Mouse (Mus musculus) embryonic fibroblast, embryonic 13.5 days (primary cell): ENCODE data around the gene Ksr1. TPM values are rescaled to one million over a fixed set of nuclear protein-coding genes. Genes with fewer than 3 reads are reported as not detected.
"Not testable (repeated sequence)": the region's sequence is repeated elsewhere in the genome, so short reads cannot be mapped to it uniquely, and the experiment has no call there.

Source experiments
- H3K27ac ChIP-seq: 2 replicates; pipeline ENCODE4 v1.5.1; 2012; ENCODE audit warnings: low read length, control low read depth, inconsistent platforms; ENCODE audit not compliant: insufficient read depth
- H3K4me1 ChIP-seq: 2 replicates; pipeline ENCODE4 v1.6.1; 2011; ENCODE audit warnings: low read length; ENCODE audit not compliant: control insufficient read depth, insufficient read depth
- H3K4me3 ChIP-seq: 2 replicates; pipeline ENCODE4 v1.5.1; 2011; ENCODE audit warnings: mild to moderate bottlenecking, control low read depth, low read length; ENCODE audit not compliant: insufficient read depth
- CTCF ChIP-seq: IDR thresholded peaks from 2 replicates; pipeline ENCODE4 v1.5.1; 2011; ENCODE audit warnings: mild to moderate bottlenecking, control low read depth, low read length, moderate library complexity, borderline replicate concordance; ENCODE audit not compliant: insufficient read depth
- POLR2A ChIP-seq: IDR thresholded peaks from 2 replicates; pipeline ENCODE4 v1.6.1; 2011; ENCODE audit warnings: low read depth, mild to moderate bottlenecking, control low read depth, low read length, moderate library complexity
- polyA plus RNA-seq: library from polyadenylated mRNA; stranded (reverse); fragments of >200 nt; gene quantifications from 2 replicates; pipeline ENCODE4 v1.2.4, GENCODE M21; 2011; ENCODE audit warnings: low read depth; ENCODE audit not compliant: missing spikeins, insufficient read length

Gene Ksr1
- polyA plus RNA-seq, 1 experiment, result 3.4 TPM

DNA sequence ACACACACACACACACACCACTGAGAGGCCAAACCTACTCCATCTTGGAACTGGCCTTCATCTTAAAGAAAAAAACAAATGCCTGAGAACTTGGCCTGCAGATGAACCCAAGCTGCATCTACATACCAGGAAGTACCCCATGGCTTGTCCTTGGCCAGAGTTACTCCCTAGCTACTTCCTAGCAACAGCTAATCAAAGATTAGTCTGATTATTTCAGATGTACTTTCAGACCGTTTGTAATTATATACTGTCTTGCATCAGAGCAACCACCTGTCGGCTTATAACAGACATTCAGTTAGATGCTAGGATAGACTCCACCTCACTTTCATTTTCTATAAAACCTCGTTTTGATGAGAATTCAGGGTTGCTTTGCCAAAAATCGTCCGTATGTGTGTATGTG is 139.8 kb downstream of the Ksr1 start:
- no peak overlapping the region for H3K27ac ChIP-seq
- no peak overlapping the region for H3K4me3 ChIP-seq
- no peak for TF ChIP-seq CTCF
- TF ChIP-seq POLR2A, result no peak
- no peaks in the 10 kb centered on the region for H3K4me1 ChIP-seq

DNA sequence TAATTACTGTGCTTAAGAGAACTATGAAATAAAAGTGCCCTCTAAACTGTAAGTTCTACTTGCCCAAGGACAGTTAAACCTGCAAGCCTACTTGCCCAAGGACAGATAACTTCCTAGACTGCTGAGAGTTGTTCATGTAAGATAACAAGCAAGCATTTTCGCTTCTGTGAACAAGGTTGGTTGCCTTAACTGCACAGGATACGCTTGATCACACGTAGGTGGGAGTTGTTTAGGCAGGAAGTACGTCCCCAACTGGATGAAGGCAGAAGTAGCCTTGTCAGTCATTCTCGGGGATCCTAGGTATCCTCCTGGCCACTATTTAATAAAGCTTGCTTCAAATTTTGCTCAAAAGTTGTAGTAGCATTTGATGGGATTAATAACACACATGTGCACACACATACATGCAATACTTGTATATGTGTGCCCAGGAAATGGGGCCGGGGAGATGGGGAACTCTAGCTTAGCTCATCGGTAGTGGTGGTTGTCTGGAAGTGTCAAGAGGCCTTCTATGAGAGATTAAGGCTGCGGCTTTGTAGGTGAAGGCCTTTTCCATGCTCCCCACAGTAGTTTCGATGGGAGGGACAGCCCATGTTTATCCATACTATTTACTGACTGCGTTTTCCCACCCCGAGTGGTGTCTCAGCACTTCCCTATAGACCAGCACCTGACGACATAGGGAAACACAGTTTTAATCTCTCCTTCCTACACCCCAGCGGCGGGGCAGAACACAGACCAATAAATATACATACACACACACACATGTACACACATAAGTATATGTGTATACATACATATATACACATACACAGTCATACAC is 140.4 kb downstream of the Ksr1 start:
- Histone ChIP-seq H3K4me1 (no peaks in the 10 kb centered on the region), H3K4me3 (no peak overlapping the region), H3K27ac (no peak overlapping the region)
- TF ChIP-seq POLR2A (no peak), CTCF (no peak)

- no peak overlapping the region for H3K4me3 ChIP-seq
- no peaks in the 10 kb centered on the region for H3K4me1 ChIP-seq
- H3K27ac ChIP-seq, result no peak overlapping the region
- TF ChIP-seq CTCF (no peak), POLR2A (no peak)
Measured at GRCm38 (mm10) chr11:79003769-79004638, 142.2 kb downstream of the Ksr1 start.

GRCm38 (mm10) chr11:79003053-79003768 is 143.0 kb downstream of the Ksr1 start:
- TF ChIP-seq CTCF, result no peak
- TF ChIP-seq POLR2A, result no peak
- H3K4me1 ChIP-seq, result no peaks in the 10 kb centered on the region
- H3K4me3 ChIP-seq, result no peak overlapping the region
- H3K27ac ChIP-seq, result no peak overlapping the region

- Histone ChIP-seq H3K27ac (no peak overlapping the region), H3K4me3 (no peak overlapping the region), H3K4me1 (no peaks in the 10 kb centered on the region)
- TF ChIP-seq CTCF (no peak), POLR2A (no peak)
Measured at GRCm38 (mm10) chr11:79002551-79002951, 143.7 kb downstream of the Ksr1 start.

- H3K4me1 ChIP-seq, result no peaks in the 10 kb centered on the region
- no peak overlapping the region for H3K27ac ChIP-seq
- H3K4me3 ChIP-seq, result no peak overlapping the region
- TF ChIP-seq POLR2A, result no peak
- no peak for TF ChIP-seq CTCF
Measured at GRCm38 (mm10) chr11:79001871-79002270, 144.3 kb downstream of the Ksr1 start.

DNA sequence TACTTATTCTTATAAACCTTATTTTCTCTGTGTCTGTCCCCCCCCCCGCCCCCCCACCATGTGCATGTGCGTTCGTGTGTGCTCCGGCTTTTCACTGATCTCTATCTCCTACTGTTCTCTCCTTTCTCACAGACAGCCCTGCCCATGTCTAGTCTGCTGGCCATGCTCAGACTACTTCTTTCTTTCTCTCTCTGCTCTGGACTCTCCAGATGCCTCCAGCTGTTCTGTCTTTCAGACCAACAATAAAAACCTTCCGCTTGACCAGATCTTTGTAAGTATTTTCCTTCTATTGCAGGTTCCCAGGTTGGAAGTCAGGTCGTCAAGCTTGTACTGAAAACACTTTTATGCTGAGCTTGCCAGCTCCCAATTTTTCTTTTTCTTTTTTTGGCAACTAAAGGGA is 147.1 kb downstream of the Ksr1 start:
- no peak overlapping the region for H3K4me3 ChIP-seq
- H3K27ac ChIP-seq, result no peak overlapping the region
- H3K4me1 ChIP-seq, result no peaks in the 10 kb centered on the region
- no peak for TF ChIP-seq POLR2A
- TF ChIP-seq CTCF, result no peak

DNA sequence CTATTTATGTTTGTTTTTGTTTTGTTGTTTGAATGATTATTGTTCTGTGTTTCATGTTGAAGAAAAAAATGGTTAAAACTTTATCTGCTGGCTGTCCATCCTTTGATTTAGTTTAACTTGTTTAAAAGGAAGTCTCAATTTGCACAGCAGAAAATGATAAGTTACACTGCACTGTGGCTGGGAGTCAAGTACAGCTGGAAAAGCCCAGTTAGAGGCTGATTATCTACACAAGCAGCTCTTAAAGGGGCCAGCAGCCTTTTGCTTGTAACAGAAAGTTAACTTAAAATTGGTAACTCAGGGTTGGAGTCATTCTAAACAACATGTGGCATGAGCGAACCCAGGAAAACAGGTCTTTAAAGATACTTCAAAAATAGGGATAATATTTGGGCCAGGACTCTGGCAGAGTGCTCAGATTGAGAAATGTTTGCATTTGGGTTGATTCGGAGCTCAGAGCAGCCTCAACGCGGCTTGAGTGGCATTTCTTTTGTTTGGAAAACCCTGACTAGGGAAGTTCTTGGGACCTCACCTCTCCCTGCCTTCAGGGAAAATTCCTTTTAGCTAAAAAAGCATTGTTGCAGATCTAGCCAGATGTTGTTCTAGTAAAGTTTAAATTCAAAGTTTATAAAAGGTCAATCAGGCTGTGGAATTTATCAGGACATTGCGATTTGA is 155.2 kb downstream of the Ksr1 start:
- H3K27ac ChIP-seq, H3K4me3 ChIP-seq, H3K4me1 ChIP-seq: not testable (repeated sequence)

GRCm38 (mm10) chr11:78990096-78990495 is 156.1 kb downstream of the Ksr1 start:
- no peak overlapping the region for H3K4me3 ChIP-seq
- H3K4me1 ChIP-seq, result peaks cover 1% of the 10 kb centered on the region; the same call in 1 of the 2 replicates
- H3K27ac ChIP-seq, result no peak overlapping the region
- no peak for TF ChIP-seq POLR2A
- no peak for TF ChIP-seq CTCF

GRCm38 (mm10) chr11:78989206-78989605 is 157.0 kb downstream of the Ksr1 start:
- H3K4me3 ChIP-seq, H3K4me1 ChIP-seq, H3K27ac ChIP-seq: not testable (repeated sequence)
